Mouse (Mus musculus): ENCODE results near the gene Tulp2. TPM values are rescaled to one million over a fixed set of nuclear protein-coding genes. Genes with fewer than 3 reads are reported as not detected.

Gene Tulp2
- polyA plus RNA-seq, 1 experiment, result 0.06 TPM

DNA sequence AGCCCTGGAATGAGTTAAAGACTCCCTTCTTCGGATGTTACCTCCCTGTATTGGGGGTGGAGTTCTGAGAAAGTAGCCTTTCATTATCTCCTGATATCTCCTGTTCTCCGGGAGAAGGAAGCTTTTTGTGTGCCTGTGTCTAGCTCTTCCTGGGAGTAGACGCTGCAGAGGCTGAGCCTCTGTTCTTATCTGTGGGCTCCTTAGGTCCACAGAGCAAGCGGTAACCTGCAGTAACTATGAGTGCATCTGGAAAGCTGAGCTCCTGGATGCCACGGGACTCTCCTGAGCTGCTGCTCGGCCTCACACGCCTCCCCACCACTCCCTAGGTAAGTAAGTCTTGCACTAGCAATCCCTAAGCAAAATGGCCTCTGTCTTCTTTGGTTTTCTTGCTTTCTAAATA lies 4.5 kb downstream of the Tulp2 start:
- H3K79me2 ChIP-seq (ENCODE audit: control insufficient read depth, insufficient read depth), result no peaks in the 10 kb centered on the region
- no peaks in the 10 kb centered on the region for H3K27me3 ChIP-seq (ENCODE audit: control insufficient read depth, insufficient read depth, insufficient read length)
- no peak overlapping the region for H3K4me3 ChIP-seq
- no peak for TF ChIP-seq SRF (IDR thresholded peaks at IDR 0.05; ENCODE audit: control insufficient read depth, insufficient read length, low read depth)
- no peak for TF ChIP-seq POLR2A (IDR thresholded peaks at IDR 0.05; ENCODE audit: insufficient read length, low read depth)
- TF ChIP-seq USF1 (IDR thresholded peaks at IDR 0.05; ENCODE audit: low read depth), result no peak
- no peak for TF ChIP-seq TCF3 (IDR thresholded peaks at IDR 0.05; ENCODE audit: insufficient read length, low read depth)
- no peak for TF ChIP-seq MYOG (IDR thresholded peaks at IDR 0.05; ENCODE audit: control insufficient read depth in 1 of 3, insufficient read depth in 1 of 3, insufficient read length in 2 of 3, low read depth in 2 of 3)
- no peak for TF ChIP-seq TCF12 (IDR thresholded peaks at IDR 0.05; ENCODE audit: insufficient read depth, poor library complexity, severe bottlenecking)
- no peak for TF ChIP-seq POLR2AphosphoS2 (IDR thresholded peaks at IDR 0.05; ENCODE audit: insufficient read length, low read depth)
- no peak for TF ChIP-seq REST (IDR thresholded peaks at IDR 0.05; ENCODE audit: insufficient read depth, insufficient read length)
- no peak for TF ChIP-seq CEBPB (IDR thresholded peaks at IDR 0.05; ENCODE audit: insufficient read depth, poor library complexity, severe bottlenecking)
- no peak for TF ChIP-seq MYOD1 (IDR thresholded peaks at IDR 0.05; ENCODE audit: control insufficient read depth in 1 of 3, insufficient read length in 2 of 3, low read depth in 2 of 3)
- no peak for TF ChIP-seq MAX (IDR thresholded peaks at IDR 0.05; ENCODE audit: low read depth)
- TF ChIP-seq E2F4 (IDR thresholded peaks at IDR 0.05; ENCODE audit: insufficient read depth), result no peak
- H3ac ChIP-seq (ENCODE audit: control insufficient read depth, insufficient read length), result no peak overlapping the region
- H3K36me3 ChIP-seq (ENCODE audit: control insufficient read depth, insufficient read depth), result no peaks in the 10 kb centered on the region
- H3K4me2 ChIP-seq (ENCODE audit: low read depth), result no peak overlapping the region

DNA sequence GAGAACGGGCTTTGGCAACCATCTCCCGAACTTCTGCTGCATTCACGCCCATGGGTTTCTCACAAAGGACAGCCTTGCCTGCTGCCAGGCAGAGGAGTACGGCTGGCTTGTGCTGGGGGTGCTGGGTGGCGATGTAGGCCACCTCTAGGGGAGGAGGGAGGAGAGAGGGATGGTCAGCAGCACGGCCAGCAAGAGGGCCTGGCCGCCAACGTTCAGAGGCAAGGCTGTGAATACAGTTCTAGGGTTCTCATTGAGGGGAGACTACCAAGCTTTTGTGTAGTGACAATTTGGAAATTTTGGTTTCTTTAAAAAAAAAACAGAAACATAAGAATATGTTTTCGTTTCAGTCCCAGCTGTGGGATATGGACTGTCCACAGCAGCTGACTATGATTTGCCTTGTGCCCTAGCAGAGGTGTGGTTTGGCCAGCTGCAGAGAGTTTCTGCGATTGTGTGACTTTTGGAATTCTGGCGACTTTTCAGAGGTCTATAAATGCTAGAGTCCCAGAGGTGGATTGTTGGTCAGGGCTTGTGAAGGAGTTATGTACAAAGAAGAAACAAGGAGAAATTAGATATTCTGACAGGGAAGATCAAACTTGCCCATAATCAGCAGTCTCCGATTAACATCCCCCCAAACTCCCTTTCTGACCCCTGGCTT lies 5.2 kb downstream of the Tulp2 start, which contains the start of gene Gm45808:
TSS of gene Gm45808 (minus strand) at position 51 of the 655 bp plus-strand sequence.
- Histone ChIP-seq H3K4me3 (no peak within 1 kb of the TSS), H3ac (ENCODE audit: control insufficient read depth, insufficient read length) (no peak within 1 kb of the TSS), H3K27me3 (ENCODE audit: control insufficient read depth, insufficient read depth, insufficient read length) (no peaks in the 10 kb centered on the region), H3K4me2 (ENCODE audit: low read depth) (no peak within 1 kb of the TSS), H3K79me2 (ENCODE audit: control insufficient read depth, insufficient read depth) (no peaks in the 10 kb centered on the region), H3K36me3 (ENCODE audit: control insufficient read depth, insufficient read depth) (no peaks in the 10 kb centered on the region)
- TF ChIP-seq MYOD1 (IDR thresholded peaks at IDR 0.05; ENCODE audit: control insufficient read depth in 1 of 3, insufficient read length in 2 of 3, low read depth in 2 of 3) (no peak), TCF3 (IDR thresholded peaks at IDR 0.05; ENCODE audit: insufficient read length, low read depth) (no peak), CEBPB (IDR thresholded peaks at IDR 0.05; ENCODE audit: insufficient read depth, poor library complexity, severe bottlenecking) (no peak), USF1 (IDR thresholded peaks at IDR 0.05; ENCODE audit: low read depth) (no peak), TCF12 (IDR thresholded peaks at IDR 0.05; ENCODE audit: insufficient read depth, poor library complexity, severe bottlenecking) (no peak), E2F4 (IDR thresholded peaks at IDR 0.05; ENCODE audit: insufficient read depth) (no peak)

DNA sequence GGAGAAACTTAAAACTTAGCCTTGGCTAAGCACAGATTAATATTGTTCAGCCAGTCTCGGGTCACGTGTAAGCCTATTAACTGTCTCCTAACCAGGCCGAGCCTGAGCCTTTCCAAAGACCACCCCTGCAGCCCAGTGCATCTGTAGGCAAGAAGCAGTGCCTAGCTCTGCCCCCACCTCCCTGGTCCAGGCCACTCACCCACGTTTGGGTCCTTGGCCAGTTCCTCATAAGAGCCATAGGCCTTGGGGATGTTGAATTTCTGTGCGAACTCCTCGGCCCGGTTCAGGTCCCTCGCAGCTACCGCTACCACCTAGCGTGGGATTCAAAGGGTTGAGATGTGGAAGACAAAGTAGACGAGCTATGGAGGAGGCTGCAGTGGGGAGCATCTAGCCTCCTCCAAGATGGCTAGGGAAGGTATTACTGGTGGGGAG lies 6.2 kb downstream of the Tulp2 start:
- Histone ChIP-seq H3ac (ENCODE audit: control insufficient read depth, insufficient read length) (no peak overlapping the region), H3K27me3 (ENCODE audit: control insufficient read depth, insufficient read depth, insufficient read length) (no peaks in the 10 kb centered on the region), H3K4me2 (ENCODE audit: low read depth) (no peak overlapping the region), H3K4me3 (no peak overlapping the region), H3K79me2 (ENCODE audit: control insufficient read depth, insufficient read depth) (no peaks in the 10 kb centered on the region), H3K36me3 (ENCODE audit: control insufficient read depth, insufficient read depth) (no peaks in the 10 kb centered on the region)
- TF ChIP-seq CEBPB (IDR thresholded peaks at IDR 0.05; ENCODE audit: insufficient read depth, poor library complexity, severe bottlenecking), result no peak
- TF ChIP-seq MYOG (IDR thresholded peaks at IDR 0.05; ENCODE audit: control insufficient read depth in 1 of 3, insufficient read depth in 1 of 3, insufficient read length in 2 of 3, low read depth in 2 of 3), result no peak
- TF ChIP-seq POLR2A (IDR thresholded peaks at IDR 0.05; ENCODE audit: insufficient read length, low read depth), result no peak
- TF ChIP-seq MYOD1 (IDR thresholded peaks at IDR 0.05; ENCODE audit: control insufficient read depth in 1 of 3, insufficient read length in 2 of 3, low read depth in 2 of 3), result no peak
- TF ChIP-seq SRF (IDR thresholded peaks at IDR 0.05; ENCODE audit: control insufficient read depth, insufficient read length, low read depth), result no peak

DNA sequence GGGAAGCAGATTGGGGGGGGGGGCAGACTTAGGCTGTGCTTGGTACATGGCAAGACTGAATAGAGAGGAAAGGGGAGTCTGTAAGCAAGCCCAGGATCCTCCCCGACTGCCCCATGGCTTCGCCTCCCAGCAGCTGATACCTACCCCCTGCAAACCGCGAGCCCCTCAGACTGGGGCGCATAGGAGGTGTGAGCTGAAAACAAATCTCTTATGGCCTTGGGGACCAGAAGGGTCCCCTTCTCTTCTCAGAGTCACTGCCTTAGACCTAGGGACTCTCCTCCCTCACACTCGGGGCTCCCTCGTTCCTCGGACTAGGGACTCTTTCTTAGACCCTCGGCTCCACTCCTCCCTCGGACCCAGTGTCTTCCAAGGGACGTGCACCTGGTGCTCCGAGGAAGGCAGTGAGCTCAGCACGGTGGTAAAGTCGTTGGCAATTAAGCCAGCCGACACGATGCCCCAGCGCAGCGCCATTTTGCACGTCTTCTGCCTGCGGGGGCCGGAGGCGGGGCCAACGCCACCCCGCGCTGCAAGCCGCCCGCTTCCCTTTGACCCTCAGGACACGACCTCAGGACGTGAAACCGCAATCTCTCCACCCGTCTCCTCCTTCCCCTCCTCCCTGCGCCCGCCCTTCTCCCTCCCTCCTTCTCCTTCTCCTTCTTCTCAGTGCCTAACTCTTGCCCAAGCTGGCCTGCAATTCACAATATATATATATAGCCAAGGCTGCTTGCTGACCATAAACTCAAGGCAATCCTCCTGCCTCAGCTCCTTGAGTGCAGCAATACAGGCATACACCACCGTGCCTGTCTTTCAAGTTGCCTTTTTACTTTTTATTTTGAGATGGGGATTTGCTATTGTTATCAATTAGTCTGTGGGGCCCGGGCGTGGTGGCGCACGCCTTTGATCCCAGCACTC lies 6.9 kb downstream of the Tulp2 start, which contains the start of gene Dhdh:
TSS of gene Dhdh (minus strand) at position 513 of the 912 bp plus-strand sequence.
- no peak within 1 kb of the TSS for H3ac ChIP-seq (ENCODE audit: control insufficient read depth, insufficient read length)
- H3K36me3 ChIP-seq (ENCODE audit: control insufficient read depth, insufficient read depth), result no peaks in the 10 kb centered on the region
- H3K27me3 ChIP-seq (ENCODE audit: control insufficient read depth, insufficient read depth, insufficient read length), result no peaks in the 10 kb centered on the region
- TF ChIP-seq POLR2A (IDR thresholded peaks at IDR 0.05; ENCODE audit: insufficient read length, low read depth) (peak; percentile 15), USF1 (IDR thresholded peaks at IDR 0.05; ENCODE audit: low read depth) (no peak), MAX (IDR thresholded peaks at IDR 0.05; ENCODE audit: low read depth) (no peak), MYOD1 (IDR thresholded peaks at IDR 0.05; ENCODE audit: control insufficient read depth in 1 of 3, insufficient read length in 2 of 3, low read depth in 2 of 3) (no peak), CEBPB (IDR thresholded peaks at IDR 0.05; ENCODE audit: insufficient read depth, poor library complexity, severe bottlenecking) (no peak), MYOG (IDR thresholded peaks at IDR 0.05; ENCODE audit: control insufficient read depth in 1 of 3, insufficient read depth in 1 of 3, insufficient read length in 2 of 3, low read depth in 2 of 3) (no peak), SRF (IDR thresholded peaks at IDR 0.05; ENCODE audit: control insufficient read depth, insufficient read length, low read depth) (no peak)
- H3K4me2 ChIP-seq (ENCODE audit: low read depth), result no peak within 1 kb of the TSS
- no peak within 1 kb of the TSS for H3K4me3 ChIP-seq
- no peaks in the 10 kb centered on the region for H3K79me2 ChIP-seq (ENCODE audit: control insufficient read depth, insufficient read depth)
